ENCODE assay signal across 24 mouse cellular contexts in genomic region chr10:31053260-31053659, GRCm38 (mm10).
DNase-seq lines count a peak whose midpoint lies in the region; ATAC-seq and TF ChIP-seq lines count a peak whose summit lies in the region.
"Had no signal": no experiment of that assay in that cellular context is flagged by ENCODE, and none has a peak within 500 bp of the region (broad histone marks: within the 10 kb centered on the region; RNA-seq: fewer than 3 reads in every experiment).

No protein-coding gene starts in this region.

- ATAC-seq in heart, embryonic 11.5 days (replicated peaks; ENCODE audit: insufficient number of reproducible peaks, low FRiP score, low TSS enrichment) = peak; percentile 83
- ATAC-seq in heart, embryonic 14.5 days (ENCODE audit: insufficient number of reproducible peaks, insufficient read depth, low FRiP score, low read depth) = peak; percentile 92
- peak; percentile 87 for ATAC-seq in heart, postnatal 0 days (ENCODE audit: insufficient read depth, low read depth)
- ATAC-seq: forebrain, embryonic 13.5 days; forebrain, embryonic 16.5 days; Patski had no signal

- no peaks in the 10 kb centered on the region for H3K36me3 ChIP-seq in heart, embryonic 11.5 days (ENCODE audit: control insufficient read depth, insufficient read depth, low read length)
- H3K36me3 ChIP-seq in heart, embryonic 14.5 days (ENCODE audit: control insufficient read depth, insufficient read depth, low read length) = no peaks in the 10 kb centered on the region
- no peaks in the 10 kb centered on the region for H3K36me3 ChIP-seq in heart, postnatal 0 days (replicated peaks; ENCODE audit: control insufficient read depth, insufficient read depth, low read length)
- H3K36me3 ChIP-seq: forebrain, embryonic 10.5 days; G1E; hindbrain, embryonic 12.5 days; hindbrain, embryonic 15.5 days had no signal

- no peak overlapping the region for H3K9ac ChIP-seq in heart, embryonic 11.5 days (ENCODE audit: low read depth, low read length)
- H3K9ac ChIP-seq in heart, embryonic 14.5 days (ENCODE audit: low read length) = peak overlapping the region; percentile 32
- no peak overlapping the region for H3K9ac ChIP-seq in heart, postnatal 0 days (replicated peaks; ENCODE audit: low read depth, low read length)
- H3K9ac ChIP-seq: forebrain, embryonic 13.5 days; hindbrain, embryonic 12.5 days; hindbrain, embryonic 15.5 days had no signal

- H3K4me1 ChIP-seq in heart, embryonic 11.5 days (ENCODE audit: control insufficient read depth, insufficient read depth, low read length) = peaks cover 3% of the 10 kb centered on the region
- peaks cover 0 to 11% of the 10 kb centered on the region in 2 experiments; a peak in 2 of 4 replicates for H3K4me1 ChIP-seq in heart, embryonic 14.5 days (ENCODE audit: control insufficient read depth in 2 of 2, insufficient read depth in 2 of 2, low read length in 2 of 2)
- H3K4me1 ChIP-seq in heart, postnatal 0 days (ENCODE audit: control insufficient read depth, insufficient read depth) = peaks cover 7% of the 10 kb centered on the region; the same call in 1 of the 2 replicates
- H3K4me1 ChIP-seq: forebrain, embryonic 10.5 days; forebrain, embryonic 13.5 days; hindbrain, embryonic 12.5 days; hindbrain, embryonic 15.5 days had no signal

- H3K27me3 ChIP-seq in heart, embryonic 11.5 days (ENCODE audit: control insufficient read depth, insufficient read depth, low read length) = no peaks in the 10 kb centered on the region
- no peaks in the 10 kb centered on the region for H3K27me3 ChIP-seq in heart, embryonic 14.5 days (ENCODE audit: control insufficient read depth, insufficient read depth, low read length)
- H3K27me3 ChIP-seq in heart, postnatal 0 days (ENCODE audit: control insufficient read depth, insufficient read depth, low read length) = no peaks in the 10 kb centered on the region
- H3K27me3 ChIP-seq: CH12.LX; forebrain, embryonic 13.5 days; hindbrain, embryonic 12.5 days; hindbrain, embryonic 15.5 days; Patski had no signal

- no peaks in the 10 kb centered on the region for H3K9me3 ChIP-seq in heart, embryonic 11.5 days (replicated peaks; ENCODE audit: control insufficient read depth, low read length)
- no peaks in the 10 kb centered on the region for H3K9me3 ChIP-seq in heart, embryonic 14.5 days (ENCODE audit: control insufficient read depth, low read length)
- no peaks in the 10 kb centered on the region for H3K9me3 ChIP-seq in heart, postnatal 0 days (replicated peaks; ENCODE audit: control insufficient read depth, low read length)
- H3K9me3 ChIP-seq: forebrain, embryonic 10.5 days; forebrain, embryonic 13.5 days; G1E; hindbrain, embryonic 12.5 days; hindbrain, embryonic 15.5 days had no signal

- WGBS in heart, embryonic 11.5 days (ENCODE audit: insufficient replicate concordance) = 37% methylated on average over 8 of the region's 8 CpGs
- 18% methylated on average over 8 of the region's 8 CpGs for WGBS in heart, embryonic 14.5 days
- 24% methylated on average over 8 of the region's 8 CpGs for WGBS in heart, postnatal 0 days

- H3K27ac ChIP-seq in heart, embryonic 11.5 days (ENCODE audit: low read depth, low read length) = peak overlapping the region; percentile 51; the same call in 1 of the 2 replicates
- H3K27ac ChIP-seq in heart, embryonic 14.5 days (replicated peaks in 1 of 2; ENCODE audit: control insufficient read depth in 1 of 2, insufficient read depth in 1 of 2, low read depth in 2 of 2, low read length in 2 of 2) = peak overlapping the region; percentile 83 to 87
- peak overlapping the region; percentile 79 for H3K27ac ChIP-seq in heart, postnatal 0 days (ENCODE audit: low read depth)
- no peak overlapping the region for H3K27ac ChIP-seq in layer of hippocampus, adult 2 months
- H3K27ac ChIP-seq: forebrain, embryonic 10.5 days; forebrain, embryonic 13.5 days; hindbrain, embryonic 12.5 days; hindbrain, embryonic 15.5 days had no signal

- DNase-seq in heart, adult 9 months (ENCODE audit: low spot score in 2 of 2) = no peak
- no peak for DNase-seq in heart, adult 11 months
- no peak for DNase-seq in heart, postnatal 0 days (ENCODE audit: low spot score)
- no peak for DNase-seq in heart, adult 18-20 months
- DNase-seq in layer of hippocampus, adult 2 months (ENCODE audit: low spot score in 2 of 2) = no peak
- DNase-seq: adrenal gland, postnatal 10 days; adrenal gland, postnatal 36 days; B cell, adult 2 months; cerebellum, adult 18-20 months; cerebellum, adult 9-10 months; cerebellum, postnatal 14 days; gastrocnemius, postnatal 10 days; gastrocnemius, postnatal 36 days; kidney, adult 2 months had no signal

- no peak for TF ChIP-seq CTCF in heart, postnatal 0 days (IDR thresholded peaks at IDR 0.05; ENCODE audit: low read depth)
- TF ChIP-seq CTCF in layer of hippocampus, adult 2 months (conservative IDR thresholded peaks at IDR 0.05) = no peak

- no peak overlapping the region for H3K4me3 ChIP-seq in heart, embryonic 11.5 days (ENCODE audit: low read depth, low read length)
- no peak overlapping the region for H3K4me3 ChIP-seq in heart, embryonic 14.5 days (ENCODE audit: control insufficient read depth in 1 of 2, insufficient read depth in 1 of 2, low read depth in 1 of 2, low read length in 2 of 2)
- H3K4me3 ChIP-seq in heart, postnatal 0 days (ENCODE audit: low read depth, low read length) = no peak overlapping the region
- H3K4me3 ChIP-seq in layer of hippocampus, adult 2 months = no peak overlapping the region
- H3K4me3 ChIP-seq: forebrain, embryonic 10.5 days; forebrain, embryonic 13.5 days; hindbrain, embryonic 12.5 days; hindbrain, embryonic 15.5 days had no signal

- H3K4me2 ChIP-seq in heart, embryonic 11.5 days = peak overlapping the region; percentile 21; the same call in 1 of the 2 replicates
- peak overlapping the region; percentile 41 for H3K4me2 ChIP-seq in heart, embryonic 14.5 days (ENCODE audit: low read length)
- H3K4me2 ChIP-seq in heart, postnatal 0 days (ENCODE audit: low read depth, low read length) = peak overlapping the region; percentile 15; the same call in 1 of the 2 replicates
- H3K4me2 ChIP-seq: forebrain, embryonic 13.5 days; hindbrain, embryonic 12.5 days; hindbrain, embryonic 15.5 days had no signal

- TF ChIP-seq EP300 in heart, postnatal 0 days (IDR thresholded peaks at IDR 0.05; ENCODE audit: low read depth) = 0 out of 2 replicates have a peak, but pooled peaks have one; percentile 46
